Mouse (Mus musculus) small intestine, adult 2 months (tissue): Measurements from ENCODE around the gene Aff4.

Experiments used
- CTCF ChIP-seq: fragments of 200-500 bp; IDR thresholded peaks from 2 replicates; pipeline ENCODE4 v1.5.1; 2012; ENCODE audit warnings: low read depth, mild to moderate bottlenecking, control low read depth, inconsistent platforms, low read length, moderate library complexity, mixed read lengths; ENCODE audit not compliant: insufficient replicate concordance, insufficient read length; ENCODE audit errors: extremely low read depth
- POLR2A ChIP-seq: fragments of 200-500 bp; IDR thresholded peaks from 2 replicates; pipeline ENCODE4 v1.6.1; 2012; ENCODE audit warnings: low read depth, mild to moderate bottlenecking, control low read depth, inconsistent platforms, low read length, moderate library complexity

DNA sequence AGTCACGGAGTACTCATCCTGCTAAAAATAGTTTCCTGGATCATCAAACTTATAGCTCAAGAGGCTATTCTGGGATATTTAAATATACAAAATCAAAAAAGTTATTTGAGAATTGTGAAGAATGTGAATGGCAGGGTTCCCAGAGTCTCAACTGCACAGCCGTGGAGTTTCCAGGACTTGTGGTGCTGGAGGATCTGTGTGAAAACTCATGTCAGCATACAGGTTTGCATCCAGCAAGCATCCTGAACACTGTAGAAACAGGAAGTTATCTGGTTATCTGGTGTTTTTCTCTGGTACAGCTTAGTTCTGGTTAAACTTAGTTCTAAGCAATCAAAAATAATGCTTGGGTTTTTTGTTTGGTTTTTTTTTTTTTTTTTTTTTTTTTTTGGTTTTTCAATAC lies 43.7 kb upstream of the Aff4 start:
- TF ChIP-seq CTCF (no peak), POLR2A (no peak)
